Mouse (Mus musculus): Measurements from ENCODE around the gene Boll. TPM values are rescaled to one million over a fixed set of nuclear protein-coding genes. Genes with fewer than 3 reads are reported as not detected.
A peak's percentile ranks its signal among the peaks of the same experiment; 100 is the strongest.

Gene Boll
- total and polyA plus RNA-seq, 3 experiments = not detected

GRCm38 (mm10) chr1:55215185-55215813, 148.0 kb downstream of the Boll start:
- in situ Hi-C loops (cut with MboI; ENCODE audit: low pct_ligation_motif_present, low pct_unique_long_range_greater_than_20kb, low sequenced_read_pairs) (no loop called here), dilution Hi-C loops (cut with MboI; ENCODE audit: extremely low pct_ligation_motif_present, extremely low pct_unique_long_range_greater_than_20kb, low sequenced_read_pairs) (no loop called here)
- Histone ChIP-seq H3K4me2 (ENCODE audit: insufficient read depth, low read depth, poor library complexity, severe bottlenecking) (peak overlapping the region; percentile 67), H3K27ac (ENCODE audit: insufficient read depth, low read depth) (no peak overlapping the region), H3K27me3 (replicated peaks) (no peaks in the 10 kb centered on the region), H3K4me3 (replicated peaks in 1 of 3; ENCODE audit: low read depth in 2 of 3, low read length in 2 of 3, poor library complexity in 1 of 3) (peak overlapping the region in 2 of 3 experiments; percentile 36 to 37), H3K9ac (ENCODE audit: insufficient read depth, low read depth) (no peak overlapping the region), H3K9me3 (replicated peaks; ENCODE audit: low read length) (no peaks in the 10 kb centered on the region), H3K4me1 (ENCODE audit: control insufficient read depth in 1 of 2, insufficient read depth in 2 of 2) (peaks cover 2 to 9% of the 10 kb centered on the region in 2 experiments; a peak in 3 of 4 replicates), H3K36me3 (replicated peaks in 1 of 2; ENCODE audit: control insufficient read depth in 1 of 2, insufficient read depth in 1 of 2, low read length in 1 of 2) (no peaks in the 10 kb centered on the region), H3K79me2 (replicated peaks; ENCODE audit: control insufficient read depth, extremely low read depth, insufficient read depth, poor library complexity, severe bottlenecking) (no peaks in the 10 kb centered on the region)
- peak; percentile 72 for DNase-seq (ENCODE audit: extremely low read depth)
- TF ChIP-seq GABPA (IDR thresholded peaks at IDR 0.05; ENCODE audit: insufficient replicate concordance, low read depth, low read length) = no peak
- peak; percentile 95 for TF ChIP-seq MAX (IDR thresholded peaks at IDR 0.05; ENCODE audit: low read length)
- TF ChIP-seq SMC3 (IDR thresholded peaks at IDR 0.05; ENCODE audit: low read depth, low read length) = no peak
- TF ChIP-seq MEF2A (IDR thresholded peaks at IDR 0.05; ENCODE audit: borderline replicate concordance, low read depth, low read length) = no peak
- peak; percentile 97 for TF ChIP-seq BHLHE40 (IDR thresholded peaks at IDR 0.05; ENCODE audit: low read depth, low read length)
- TF ChIP-seq USF2 (conservative IDR thresholded peaks at IDR 0.05; ENCODE audit: low read depth, low read length) = peak; percentile 71
- TF ChIP-seq HCFC1 (IDR thresholded peaks at IDR 0.05; ENCODE audit: low read depth, low read length) = peak; percentile 63
- no peak for TF ChIP-seq CHD1 (IDR thresholded peaks at IDR 0.05; ENCODE audit: low read depth, low read length)
- TF ChIP-seq SIN3A (IDR thresholded peaks at IDR 0.05; ENCODE audit: low read length) = 0 out of 2 replicates have a peak, but pooled peaks have one; percentile 50
- 0 out of 2 replicates have a peak, but pooled peaks have one; percentile 61 for TF ChIP-seq TBP (conservative IDR thresholded peaks at IDR 0.05; ENCODE audit: low read depth, low read length)
- peak; percentile 70 for TF ChIP-seq POLR2A (IDR thresholded peaks at IDR 0.05; ENCODE audit: low read depth, low read length)
- TF ChIP-seq TCF12 (IDR thresholded peaks at IDR 0.05; ENCODE audit: low read depth, low read length) = peak; percentile 62; the same call in 1 of the 2 replicates
- TF ChIP-seq ZKSCAN1 (IDR thresholded peaks at IDR 0.05; ENCODE audit: borderline replicate concordance, low read depth, low read length) = no peak
- TF ChIP-seq JUND (conservative IDR thresholded peaks at IDR 0.05; ENCODE audit: low read depth, low read length) = no peak
- TF ChIP-seq NELFE (IDR thresholded peaks at IDR 0.05; ENCODE audit: low read depth, low read length) = 0 out of 2 replicates have a peak, but pooled peaks have one; percentile 49
- TF ChIP-seq NRF1 (IDR thresholded peaks at IDR 0.05; ENCODE audit: low read depth, low read length) = peak; percentile 73
- no peak for TF ChIP-seq EP300 (IDR thresholded peaks at IDR 0.05; ENCODE audit: low read length)
- 0 out of 2 replicates have a peak, but pooled peaks have one; percentile 40 for TF ChIP-seq ETS1 (conservative IDR thresholded peaks at IDR 0.05; ENCODE audit: low read depth, low read length)
- peak; percentile 77 for TF ChIP-seq USF1 (IDR thresholded peaks at IDR 0.05; ENCODE audit: low read depth, low read length)
- TF ChIP-seq MYC (IDR thresholded peaks at IDR 0.05; ENCODE audit: low read depth, low read length) = no peak
- no peak for TF ChIP-seq E2F4 (IDR thresholded peaks at IDR 0.05; ENCODE audit: insufficient replicate concordance, low read depth, low read length)
- TF ChIP-seq ELF1 (IDR thresholded peaks at IDR 0.05; ENCODE audit: low read depth, low read length) = peak; percentile 86

Measured in CH12.LX (cell line).